ENCODE assay signal across 14 mouse cellular contexts in genomic region chr17:94738173-94738572, GRCm38 (mm10).
"Had no signal": no experiment of that assay in that cellular context is flagged by ENCODE, and none has a peak within 500 bp of the region (broad histone marks: within the 10 kb centered on the region; RNA-seq: fewer than 3 reads in every experiment).

No protein-coding gene starts in this region.

- H3K27ac ChIP-seq: midbrain, embryonic 10.5 days; midbrain, embryonic 12.5 days; neural tube, embryonic 12.5 days had no signal

- H3K36me3 ChIP-seq: midbrain, embryonic 12.5 days had no signal

- H3K4me2 ChIP-seq: lung, embryonic 14.5 days; midbrain, embryonic 12.5 days; neural tube, embryonic 12.5 days had no signal

- ATAC-seq: midbrain, embryonic 16.5 days had no signal

- H3K9ac ChIP-seq: lung, embryonic 14.5 days; midbrain, embryonic 12.5 days; neural tube, embryonic 12.5 days had no signal

- H3K4me1 ChIP-seq: midbrain, embryonic 10.5 days; midbrain, embryonic 12.5 days; neural tube, embryonic 12.5 days had no signal

- H3K9me3 ChIP-seq: midbrain, embryonic 10.5 days; midbrain, embryonic 12.5 days; neural tube, embryonic 12.5 days had no signal

- DNase-seq: lung, adult 18-20 months; lung, embryonic 14.5 days; lung, postnatal 10 days; lung, postnatal 4 days; midbrain, embryonic 14.5 days; right cerebral cortex, postnatal 14 days; thymus, adult 18-20 months; thymus, postnatal 14 days; thymus, postnatal 36 days had no signal

- H3K27me3 ChIP-seq: midbrain, embryonic 12.5 days; neural tube, embryonic 12.5 days had no signal

- H3K4me3 ChIP-seq: midbrain, embryonic 10.5 days; midbrain, embryonic 12.5 days; myocyte; neural tube, embryonic 12.5 days had no signal
